Mouse (Mus musculus) CH12F3 (cell line): ENCODE results near the gene Dcst1.

ENCODE experiments used
- in situ Hi-C: fragments of 300-500 bp; cut with MboI; formaldehyde crosslinking; loops from 2 replicates; pipeline ENCODE4 v1.14.3; 2020; ENCODE audit warnings: low sequenced_read_pairs

Dcst1 gene

DNA sequence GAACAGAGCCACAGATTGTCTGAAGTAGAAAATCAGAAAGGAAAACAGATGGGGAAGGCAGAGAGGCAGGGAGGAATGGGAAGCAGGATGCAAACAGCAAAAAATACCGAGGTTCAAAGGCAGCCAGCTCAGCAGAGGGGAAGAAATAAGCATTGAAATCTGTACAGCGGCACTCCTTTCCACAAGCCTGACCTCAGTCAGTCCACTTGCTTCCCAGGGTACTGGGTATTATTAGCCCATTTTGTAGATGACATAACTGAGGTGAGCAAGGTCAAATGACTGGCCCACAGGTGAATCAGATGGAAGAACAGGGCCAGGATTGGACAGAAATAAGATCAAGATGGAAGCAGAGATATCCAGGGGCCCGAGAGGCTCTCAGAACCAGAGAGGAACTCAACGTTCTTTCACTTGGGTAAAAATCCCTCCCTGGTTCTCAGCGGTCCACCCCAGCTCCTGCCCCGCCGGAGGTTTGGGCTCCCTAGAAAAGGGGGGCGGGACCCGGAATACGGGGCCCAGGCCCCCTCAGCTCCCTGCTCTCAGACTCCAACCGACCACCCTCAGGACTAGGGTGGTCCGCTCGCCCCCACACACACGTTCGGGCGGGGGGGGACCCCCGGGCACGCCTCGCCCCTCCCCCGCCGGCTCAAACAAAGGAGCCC, 27.9 kb downstream of the Dcst1 start:
- in situ Hi-C loops = no loop called here

DNA sequence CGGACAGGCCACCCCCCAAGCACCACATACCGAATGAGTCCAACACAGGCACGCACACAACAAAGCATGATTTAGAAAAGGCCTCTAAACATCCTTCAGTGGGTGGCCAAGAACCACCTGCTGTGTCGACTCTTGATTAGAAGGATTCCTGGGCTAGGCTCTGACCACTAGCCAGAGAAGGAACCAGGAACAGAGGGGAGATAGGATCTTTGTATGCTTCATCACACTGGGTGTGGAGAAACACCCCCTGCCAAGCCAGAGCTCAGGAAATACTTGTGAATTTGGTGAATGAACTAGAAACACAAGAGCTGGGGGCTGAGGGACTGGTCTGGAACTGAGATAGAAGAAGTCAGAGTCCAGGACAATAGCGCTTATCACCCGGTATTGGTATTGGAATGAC, 28.5 kb downstream of the Dcst1 start:
- in situ Hi-C loops = no loop called here

DNA sequence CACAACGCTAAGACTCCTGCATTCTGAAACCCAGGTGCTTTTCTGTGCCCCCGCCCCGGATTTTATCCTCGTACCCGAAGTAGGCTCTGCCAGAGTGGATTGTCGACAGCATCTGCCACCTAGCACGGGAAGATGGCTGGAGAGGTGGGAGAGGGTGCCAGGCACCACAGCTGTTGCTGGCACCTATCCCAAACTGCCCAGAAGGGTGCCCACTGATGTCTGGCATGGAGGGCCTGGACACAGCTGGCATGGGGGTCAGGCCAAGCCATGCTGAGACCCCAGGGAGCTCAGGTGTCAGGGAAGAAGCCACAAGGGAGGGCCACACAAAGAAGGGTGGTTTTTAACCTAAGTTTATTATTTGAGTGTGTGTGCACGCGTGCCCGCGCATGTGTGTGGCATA, 32.0 kb downstream of the Dcst1 start:
- in situ Hi-C loops = no loop called here

DNA sequence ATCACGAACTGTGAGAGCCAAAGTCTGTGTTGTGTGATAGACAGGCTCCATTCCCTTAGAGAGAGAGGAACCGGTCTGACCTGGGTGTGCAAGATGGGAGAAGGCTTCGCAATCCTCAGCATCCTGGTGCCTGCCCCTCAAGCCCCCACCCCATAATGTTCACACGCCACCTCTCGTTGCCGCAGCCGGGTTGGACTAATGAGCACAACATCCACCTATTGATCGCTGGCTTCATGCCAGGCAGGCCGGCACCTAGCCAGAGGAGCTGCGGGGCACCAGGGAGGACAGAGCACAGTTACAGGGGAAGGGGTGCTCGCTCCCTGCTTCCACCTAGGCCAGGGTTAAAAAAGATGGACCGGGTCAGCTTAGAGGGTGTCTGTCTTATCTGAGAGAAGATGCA, 32.6 kb downstream of the Dcst1 start:
- in situ Hi-C loops = no loop called here

DNA sequence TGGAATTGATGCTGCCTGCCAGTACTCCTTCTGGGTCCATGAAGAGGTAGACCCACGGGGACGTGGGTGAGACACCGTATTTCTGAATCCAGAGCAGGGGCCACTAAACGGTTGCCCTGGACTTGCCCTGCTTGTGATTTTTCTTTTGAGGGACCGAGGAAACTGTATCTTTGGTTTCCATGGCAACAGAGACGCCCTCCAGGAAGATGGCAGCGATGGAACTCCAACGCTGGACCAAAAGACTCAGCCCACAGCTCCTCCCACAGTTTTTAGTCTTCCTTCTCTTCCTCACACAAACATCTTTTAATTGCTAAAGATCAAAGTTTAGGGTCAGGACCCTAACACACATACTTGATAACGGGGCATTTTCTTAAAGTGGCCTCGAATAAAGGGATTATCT, 33.0 kb downstream of the Dcst1 start:
- in situ Hi-C loops = no loop called here

DNA sequence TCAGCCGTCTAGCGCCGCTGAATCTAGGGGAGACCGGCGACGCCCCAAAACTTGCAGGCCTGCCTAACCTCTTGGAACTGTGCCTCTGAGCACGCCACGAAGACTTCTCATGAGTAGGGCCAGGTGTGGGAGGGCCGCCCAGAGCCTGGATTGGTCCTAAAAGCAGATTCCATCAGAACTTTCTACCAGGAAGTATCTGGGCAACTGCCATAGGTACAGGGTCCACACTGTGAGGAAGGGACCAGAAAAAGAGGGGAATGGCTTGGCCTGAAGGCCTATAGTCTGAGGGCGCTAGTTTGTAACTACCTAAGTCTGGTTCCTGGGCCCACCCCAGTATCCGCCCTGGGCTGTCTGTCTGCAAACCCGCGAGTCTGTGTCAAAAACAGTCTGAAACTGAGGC, 33.5 kb downstream of the Dcst1 start:
- in situ Hi-C loops = no loop called here

DNA sequence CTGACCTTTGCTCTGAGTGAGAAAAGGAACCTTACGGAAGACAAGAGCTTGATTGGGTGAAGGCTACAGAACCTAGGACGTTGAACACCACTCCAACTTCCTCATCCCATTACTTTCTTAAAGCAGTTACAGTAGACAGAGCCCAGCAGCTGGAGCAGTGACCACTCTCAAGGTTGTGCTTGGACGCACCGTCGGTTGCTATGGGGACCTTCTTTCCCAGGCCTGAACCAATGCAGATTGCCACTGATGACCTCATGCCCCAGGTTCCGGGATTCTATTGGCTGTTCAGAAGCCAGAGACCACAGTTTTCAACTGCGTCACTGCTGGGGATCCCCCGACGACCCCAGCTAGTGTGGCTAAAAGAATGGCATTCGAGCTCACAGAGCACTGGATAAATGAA, 34.1 kb downstream of the Dcst1 start:
- in situ Hi-C loops = no loop called here

DNA sequence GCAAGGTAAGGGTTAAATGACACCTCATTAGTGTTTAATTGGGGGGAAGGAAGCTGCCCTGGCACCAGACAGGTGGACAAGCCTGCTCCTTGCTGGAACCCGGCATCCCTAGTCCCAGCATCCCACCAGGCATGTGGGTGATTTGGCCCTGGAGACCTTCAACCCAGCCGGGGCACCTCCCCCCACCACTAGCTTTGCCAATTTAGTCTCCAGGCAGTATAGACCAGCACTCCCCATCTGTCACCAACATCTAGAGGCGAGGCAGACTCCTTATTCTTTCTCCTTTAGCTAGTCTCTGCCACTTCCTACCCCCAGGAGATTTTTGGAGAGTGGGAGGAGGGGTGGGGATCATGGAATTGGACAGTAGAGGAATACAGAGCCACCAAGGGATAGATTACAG, 34.7 kb downstream of the Dcst1 start:
- in situ Hi-C loops = no loop called here

DNA sequence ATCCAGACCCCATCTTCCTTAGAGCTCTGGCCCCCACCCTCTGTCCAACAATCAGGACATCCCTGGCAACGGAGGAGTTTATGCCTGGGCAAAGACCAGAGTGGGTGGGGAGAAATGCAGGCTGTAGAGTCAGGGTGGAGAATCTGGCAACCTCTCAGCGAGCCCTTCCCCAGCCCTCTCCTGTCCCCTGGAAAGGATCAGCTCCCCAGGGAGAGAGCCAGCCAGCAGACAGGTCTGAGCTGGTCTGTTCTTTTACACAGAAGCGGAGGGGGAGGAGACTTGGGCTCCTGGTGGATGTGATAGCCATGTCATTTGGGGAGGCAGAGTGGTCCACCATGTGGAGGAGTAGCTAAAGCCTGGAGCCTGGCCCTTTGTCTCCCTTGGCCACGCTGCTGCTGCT, 36.4 kb downstream of the Dcst1 start:
- in situ Hi-C loops = no loop called here

DNA sequence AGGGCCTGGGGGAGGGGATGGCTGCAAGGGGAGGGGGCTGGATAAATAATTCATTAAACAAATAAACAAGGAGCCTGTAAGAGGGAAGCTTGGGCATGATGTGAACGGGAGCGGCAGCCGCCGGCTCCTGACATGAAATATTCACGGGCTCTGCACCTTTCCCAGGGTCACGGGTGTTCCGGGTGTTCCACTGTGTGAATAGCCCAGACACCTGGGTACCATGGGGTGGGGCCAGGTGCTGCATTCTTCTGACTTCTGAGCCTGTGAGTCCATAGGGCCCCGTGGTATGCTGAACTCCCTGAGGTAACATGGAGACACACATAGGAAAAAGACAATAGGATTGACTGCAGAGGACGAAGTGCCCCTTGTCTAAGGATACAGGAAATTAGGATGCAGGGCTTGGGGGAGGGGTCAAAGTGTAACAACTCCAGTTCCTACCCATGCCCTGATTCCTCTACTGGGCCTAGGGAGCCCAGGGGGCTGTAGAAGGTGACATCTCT, 37.6 kb downstream of the Dcst1 start:
- in situ Hi-C loops = no loop called here

DNA sequence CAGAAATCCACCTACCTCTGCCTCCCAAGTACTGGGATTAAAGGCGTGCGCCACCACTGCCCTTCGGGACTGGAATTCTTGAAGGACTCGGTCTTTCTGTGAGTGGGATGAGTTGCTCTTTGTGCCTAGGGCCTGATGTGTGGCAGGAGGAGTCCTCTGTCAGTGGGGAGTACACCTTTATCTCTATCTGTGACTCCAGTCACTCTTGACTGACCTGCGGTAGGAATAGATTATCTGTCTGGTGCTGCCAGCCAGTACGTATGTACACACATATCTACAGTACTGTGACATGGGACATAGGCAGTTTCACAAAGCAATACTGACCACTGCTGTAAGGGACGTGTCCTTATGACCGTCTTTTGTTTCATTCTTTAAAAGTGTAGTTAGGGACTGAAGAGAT, 39.2 kb downstream of the Dcst1 start:
- in situ Hi-C loops = no loop called here

DNA sequence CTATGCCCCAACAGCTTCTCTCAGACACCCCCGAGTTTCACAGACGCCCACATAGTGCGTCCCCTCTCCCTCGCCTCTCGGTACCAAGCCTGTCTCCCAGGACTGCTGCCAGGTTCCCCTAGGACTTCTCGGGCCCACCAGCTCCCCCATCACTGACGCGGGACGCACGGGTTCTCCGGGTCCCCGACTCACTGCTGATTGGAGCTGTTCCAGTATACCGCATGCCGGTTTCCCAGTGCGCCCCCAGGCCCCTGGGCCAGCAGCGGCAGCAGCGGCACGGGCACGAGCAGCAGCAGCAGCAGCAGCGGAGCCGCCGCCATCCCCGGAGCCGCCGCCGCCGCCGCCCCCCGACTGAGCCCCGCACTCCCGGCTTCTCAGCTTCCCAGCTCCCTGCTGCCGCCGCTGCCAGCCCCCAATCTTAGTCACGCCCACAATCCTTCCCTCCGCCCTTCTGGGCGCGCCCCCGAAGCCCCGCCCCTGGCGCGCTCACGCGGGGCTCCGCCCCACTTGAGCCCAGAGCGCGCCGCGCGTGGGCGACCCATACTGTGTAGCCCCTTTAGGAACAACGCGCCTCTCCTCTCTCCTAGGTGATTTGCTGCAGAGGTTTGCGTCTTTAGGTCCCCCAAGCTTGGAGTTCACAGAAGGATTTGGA, 42.4 kb downstream of the Dcst1 start, which contains the start of gene Efna3:
TSS of gene Efna3 (minus strand) at position 452 of the 652 bp plus-strand sequence.
- in situ Hi-C loops = no loop called here

DNA sequence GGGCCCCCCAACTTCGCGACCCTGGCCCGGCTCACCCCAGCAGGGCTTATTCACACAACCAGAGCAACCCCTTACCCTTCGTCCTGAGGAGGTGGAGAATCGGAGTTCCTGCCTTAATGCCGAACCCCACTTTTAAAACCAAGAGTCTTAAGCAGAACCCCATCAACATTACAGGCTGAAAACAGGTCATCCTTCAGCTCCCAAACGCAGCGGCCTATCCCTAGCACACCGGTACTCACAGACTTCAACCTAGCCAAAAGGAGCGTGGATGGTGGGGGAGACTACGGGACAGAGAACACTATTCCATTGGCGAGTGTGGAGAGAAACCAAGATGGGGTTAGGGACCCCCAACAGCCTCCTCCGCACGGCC, 42.9 kb downstream of the Dcst1 start:
- in situ Hi-C loops = no loop called here

DNA sequence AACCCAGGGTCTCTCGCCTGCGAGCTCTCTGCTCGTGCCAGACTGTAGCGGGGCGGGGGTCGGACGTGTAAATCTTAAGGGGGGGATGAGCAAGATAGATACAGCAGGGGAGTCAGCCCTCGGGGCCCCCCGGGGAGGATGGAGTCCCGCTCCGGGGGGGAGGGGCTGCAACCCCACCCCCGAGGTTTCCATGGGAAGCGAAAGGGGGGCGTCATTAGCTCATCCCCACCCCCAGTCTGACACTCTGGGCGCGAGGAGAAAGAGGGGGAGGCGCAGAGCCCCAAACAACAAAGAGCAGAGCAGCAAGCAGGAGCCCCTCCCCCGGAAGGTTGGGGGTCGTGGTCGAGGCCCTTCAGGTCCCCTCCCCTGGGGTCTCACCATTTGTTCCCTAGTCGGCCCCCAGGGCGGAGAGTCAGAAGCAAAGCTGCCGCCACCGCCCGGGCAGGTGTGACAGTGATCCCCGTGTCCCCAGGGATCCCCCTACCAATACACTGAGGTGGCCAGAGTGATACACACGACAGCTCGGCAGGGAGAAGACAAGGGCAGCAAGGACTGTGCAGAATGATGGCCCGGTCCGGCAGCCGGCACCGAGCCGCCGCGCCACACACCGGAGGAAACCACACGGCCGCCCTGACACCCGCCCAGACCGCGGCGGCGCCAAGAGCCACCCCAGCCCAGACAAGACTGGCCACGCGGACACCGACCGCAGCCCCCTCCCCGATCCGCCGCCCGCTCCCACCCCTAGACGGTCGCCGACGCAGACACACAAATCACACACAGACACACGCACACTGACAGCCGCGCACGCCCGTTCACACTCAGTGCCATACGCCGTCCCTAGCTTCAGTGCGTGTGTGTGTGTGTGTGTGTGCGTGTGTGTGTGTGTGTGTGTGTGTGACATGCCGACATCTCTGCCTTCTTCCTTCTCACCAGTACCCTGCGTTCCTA, 43.6 kb downstream of the Dcst1 start:
- in situ Hi-C loops = no loop called here

DNA sequence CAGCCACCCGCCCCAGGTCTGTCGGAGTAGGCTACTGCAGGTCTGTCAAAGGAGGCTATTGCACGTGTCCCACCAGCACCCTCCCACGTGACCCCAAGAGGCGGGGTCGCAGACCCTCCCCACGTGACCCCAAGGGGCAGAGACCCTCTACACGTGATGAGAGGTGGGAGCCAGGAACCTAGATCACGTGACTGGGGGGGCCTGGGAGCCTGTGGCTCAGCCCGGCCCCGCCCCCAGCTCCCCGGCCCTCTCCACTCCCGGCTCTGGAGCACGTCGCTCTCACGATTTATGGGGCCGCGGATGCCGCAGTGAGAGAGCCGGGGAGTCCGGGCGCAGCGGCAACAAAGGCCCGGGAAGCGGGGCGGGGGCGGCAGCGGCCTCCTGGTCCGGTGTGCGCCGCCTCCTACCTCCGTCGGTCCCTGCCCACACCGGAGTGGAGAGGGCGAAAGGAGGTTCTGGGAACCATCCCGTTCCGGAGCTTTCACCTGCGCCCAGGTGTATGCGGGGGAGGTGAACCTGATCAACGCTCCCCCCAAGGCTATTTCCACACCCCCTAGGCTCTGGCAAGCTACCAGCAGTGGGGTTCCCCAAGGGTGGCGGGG, 44.4 kb downstream of the Dcst1 start:
- in situ Hi-C loops = no loop called here

DNA sequence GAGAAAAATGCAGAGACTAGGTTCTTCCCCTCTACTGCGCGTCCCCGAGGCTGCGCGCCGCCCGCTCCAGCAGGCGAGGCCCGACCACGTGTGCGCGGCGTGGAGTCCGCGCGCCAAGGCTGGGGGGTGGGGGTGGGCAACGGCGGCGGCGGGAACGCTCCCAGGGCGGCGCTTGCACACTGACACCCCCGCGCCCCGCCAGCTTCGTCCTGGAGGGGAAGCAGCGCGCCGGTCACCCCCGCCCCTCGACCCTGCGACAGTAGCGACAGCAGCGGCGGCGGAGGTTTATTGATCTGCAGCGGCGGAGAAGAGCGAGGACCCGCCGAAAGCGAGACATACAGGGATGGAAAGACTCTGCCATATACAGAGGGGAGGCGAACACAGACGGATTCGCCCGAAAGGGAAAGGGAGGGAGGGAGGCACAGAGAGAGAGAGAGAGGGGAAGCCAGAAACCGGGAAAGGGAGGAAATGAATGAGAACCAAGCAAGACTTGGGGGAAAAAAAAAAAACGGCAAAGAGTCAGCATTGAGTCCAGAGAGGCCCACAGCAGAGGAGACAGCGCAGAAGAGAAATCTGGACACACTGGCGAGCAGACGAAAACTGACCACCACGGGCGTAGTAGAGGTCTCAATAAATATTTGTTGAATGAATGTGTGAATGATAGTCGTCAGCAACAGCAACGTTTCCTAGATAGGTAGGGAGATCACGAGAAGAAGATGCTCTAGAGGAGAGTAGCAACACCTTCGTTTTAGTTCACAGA, 45.3 kb downstream of the Dcst1 start:
- in situ Hi-C loops = no loop called here

DNA sequence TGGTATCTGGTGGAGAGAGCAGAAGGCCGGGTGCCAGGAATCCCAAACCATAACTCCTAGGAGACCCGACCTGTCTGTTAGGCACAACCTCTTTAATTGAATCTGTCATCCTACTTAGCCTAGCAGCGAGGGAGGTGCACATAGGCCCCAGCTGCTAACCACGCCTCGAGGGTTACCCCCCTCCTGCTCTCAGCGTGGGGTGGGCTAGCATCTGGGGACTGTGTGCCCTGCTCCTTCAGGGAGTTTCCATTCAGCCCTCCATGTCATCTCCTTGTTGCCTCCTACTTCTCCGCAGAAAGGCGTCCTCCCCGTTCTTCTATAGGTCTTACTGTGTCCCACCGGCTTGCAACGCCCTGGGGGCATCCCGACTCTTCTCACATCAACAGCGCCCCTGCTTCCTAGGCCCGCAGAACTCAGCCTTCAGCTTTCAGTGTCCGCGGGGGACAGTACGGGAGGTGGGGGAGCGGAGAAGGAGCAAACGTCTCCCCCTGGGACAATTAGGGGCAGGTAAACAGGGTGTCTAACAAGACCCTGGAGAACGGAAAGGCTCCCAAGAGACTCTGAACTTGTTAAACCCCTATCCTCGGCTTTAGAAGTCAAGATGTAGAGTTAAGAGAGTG, 46.0 kb downstream of the Dcst1 start:
- in situ Hi-C loops = no loop called here

DNA sequence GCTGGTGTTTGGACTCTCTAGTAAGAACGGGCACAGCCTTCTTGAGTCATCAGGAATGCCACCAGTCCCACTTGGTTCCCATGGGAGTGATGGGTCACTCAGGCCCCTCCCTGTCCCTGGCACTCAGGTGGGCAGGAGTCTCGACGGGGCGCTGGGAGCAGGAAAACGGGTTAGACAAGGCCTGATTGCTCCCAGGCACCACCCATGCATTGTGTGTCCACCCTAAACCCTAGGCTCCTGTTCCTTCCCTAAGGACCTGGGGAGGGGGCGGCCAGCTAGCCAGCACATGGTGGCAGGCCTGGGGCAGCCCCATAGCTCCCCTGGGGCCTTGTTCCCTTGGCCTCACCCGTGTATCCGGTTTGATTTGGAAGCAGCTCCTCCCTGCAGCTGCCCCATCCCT, 46.7 kb downstream of the Dcst1 start:
- in situ Hi-C loops = no loop called here

DNA sequence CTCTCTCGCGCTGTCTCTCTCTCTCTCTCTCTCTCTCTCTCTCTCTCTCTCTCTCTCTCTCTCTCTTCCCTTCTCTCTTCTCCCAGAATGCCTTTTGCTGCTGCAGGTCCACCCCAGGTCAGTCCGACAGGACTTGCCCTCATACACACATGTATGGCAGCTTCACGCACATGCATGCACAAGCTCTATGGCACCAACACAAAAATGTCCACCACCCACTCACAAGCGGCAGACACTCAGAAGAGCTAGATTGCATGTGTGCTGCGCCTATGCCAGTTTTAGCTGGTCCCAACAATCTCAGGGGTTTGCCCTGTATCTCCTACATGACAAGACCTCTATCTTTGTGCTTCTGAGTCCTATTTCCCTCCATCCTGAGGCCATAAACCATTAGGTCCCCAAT, 47.8 kb downstream of the Dcst1 start:
- in situ Hi-C loops = no loop called here

DNA sequence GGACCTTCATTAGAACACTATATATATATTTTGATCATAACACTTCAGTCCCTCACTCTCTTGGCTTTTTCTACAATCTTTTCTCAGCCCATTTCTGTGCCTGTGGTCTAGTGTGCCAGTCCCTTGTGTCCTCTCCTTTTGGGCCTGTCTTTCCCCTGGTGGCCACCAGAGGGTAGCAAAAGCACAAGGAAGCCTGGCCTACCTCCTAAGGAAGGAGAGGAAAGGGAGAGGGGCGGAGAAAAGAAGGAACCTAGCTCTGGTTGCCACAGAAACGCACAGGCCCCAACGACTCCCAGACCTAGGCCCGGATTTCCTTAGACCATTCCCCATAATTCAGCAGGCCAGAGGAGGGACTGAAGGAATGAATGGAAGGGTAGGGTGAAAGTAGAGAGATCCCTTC, 48.2 kb downstream of the Dcst1 start:
- in situ Hi-C loops = no loop called here
